Mouse (Mus musculus): ENCODE results near the gene Elp4. TPM values are rescaled to one million over a fixed set of nuclear protein-coding genes. Genes with fewer than 3 reads are reported as not detected.

The Elp4 gene
- polyA plus RNA-seq, 1 experiment: 4.7 TPM

- TF ChIP-seq CTCF (IDR thresholded peaks at IDR 0.05; ENCODE audit: borderline replicate concordance, control insufficient read depth, extremely low read depth, insufficient read depth, low read length, poor library complexity) (no peak), POLR2A (IDR thresholded peaks at IDR 0.05; ENCODE audit: control insufficient read depth, extremely low read depth, insufficient read depth, low read length, poor library complexity) (no peak)
- H3K4me3 ChIP-seq (ENCODE audit: control insufficient read depth, insufficient read depth, low read length): peak overlapping the region; percentile 12
- no peak for DNase-seq
- H3K36me3 ChIP-seq (ENCODE audit: control insufficient read depth, insufficient read depth, low read length): no peaks in the 10 kb centered on the region
- H3K27ac ChIP-seq (ENCODE audit: control insufficient read depth, insufficient read depth, low read length): no peak overlapping the region
- 3% methylated on average over 49 of the region's 49 CpGs for WGBS
- H3K27me3 ChIP-seq (ENCODE audit: control insufficient read depth, insufficient read depth, low read length): peaks cover 45% of the 10 kb centered on the region
- peaks cover 12% of the 10 kb centered on the region; the same call in 1 of the 2 replicates for H3K4me1 ChIP-seq (replicated peaks; ENCODE audit: control insufficient read depth, insufficient read depth, low read length)
Observed at GRCm38 (mm10) chr2:105674875-105675729, 229.3 kb downstream of the Elp4 start.

GRCm38 (mm10) chr2:105674061-105674874 is 230.1 kb downstream of the Elp4 start:
- no peak for TF ChIP-seq POLR2A (IDR thresholded peaks at IDR 0.05; ENCODE audit: control insufficient read depth, extremely low read depth, insufficient read depth, low read length, poor library complexity)
- no peak for DNase-seq
- WGBS: 6% methylated on average over 36 of the region's 36 CpGs
- Histone ChIP-seq H3K27ac (ENCODE audit: control insufficient read depth, insufficient read depth, low read length) (no peak overlapping the region), H3K27me3 (ENCODE audit: control insufficient read depth, insufficient read depth, low read length) (peaks cover 48% of the 10 kb centered on the region), H3K4me3 (ENCODE audit: control insufficient read depth, insufficient read depth, low read length) (no peak overlapping the region), H3K36me3 (ENCODE audit: control insufficient read depth, insufficient read depth, low read length) (no peaks in the 10 kb centered on the region), H3K4me1 (replicated peaks; ENCODE audit: control insufficient read depth, insufficient read depth, low read length) (peaks cover 12% of the 10 kb centered on the region; the same call in 1 of the 2 replicates)

- TF ChIP-seq CTCF (IDR thresholded peaks at IDR 0.05; ENCODE audit: borderline replicate concordance, control insufficient read depth, extremely low read depth, insufficient read depth, low read length, poor library complexity): no peak
- Histone ChIP-seq H3K27ac (ENCODE audit: control insufficient read depth, insufficient read depth, low read length) (no peak overlapping the region), H3K36me3 (ENCODE audit: control insufficient read depth, insufficient read depth, low read length) (no peaks in the 10 kb centered on the region), H3K4me1 (replicated peaks; ENCODE audit: control insufficient read depth, insufficient read depth, low read length) (peaks cover 12% of the 10 kb centered on the region; the same call in 1 of the 2 replicates), H3K4me3 (ENCODE audit: control insufficient read depth, insufficient read depth, low read length) (no peak overlapping the region), H3K27me3 (ENCODE audit: control insufficient read depth, insufficient read depth, low read length) (peaks cover 49% of the 10 kb centered on the region)
- WGBS: 12% methylated on average over 10 of the region's 10 CpGs
- DNase-seq: no peak
Observed at GRCm38 (mm10) chr2:105673631-105674060, 230.7 kb downstream of the Elp4 start.

GRCm38 (mm10) chr2:105673054-105673453 is 231.3 kb downstream of the Elp4 start:
- TF ChIP-seq POLR2A (IDR thresholded peaks at IDR 0.05; ENCODE audit: control insufficient read depth, extremely low read depth, insufficient read depth, low read length, poor library complexity) (no peak), CTCF (IDR thresholded peaks at IDR 0.05; ENCODE audit: borderline replicate concordance, control insufficient read depth, extremely low read depth, insufficient read depth, low read length, poor library complexity) (no peak)
- peaks cover 12% of the 10 kb centered on the region; the same call in 1 of the 2 replicates for H3K4me1 ChIP-seq (replicated peaks; ENCODE audit: control insufficient read depth, insufficient read depth, low read length)
- 8% methylated on average over 6 of the region's 6 CpGs for WGBS
- DNase-seq: no peak
- no peak overlapping the region for H3K4me3 ChIP-seq (ENCODE audit: control insufficient read depth, insufficient read depth, low read length)
- no peaks in the 10 kb centered on the region for H3K36me3 ChIP-seq (ENCODE audit: control insufficient read depth, insufficient read depth, low read length)
- H3K27ac ChIP-seq (ENCODE audit: control insufficient read depth, insufficient read depth, low read length): no peak overlapping the region
- H3K27me3 ChIP-seq (ENCODE audit: control insufficient read depth, insufficient read depth, low read length): peaks cover 54% of the 10 kb centered on the region

- Histone ChIP-seq H3K4me3 (ENCODE audit: control insufficient read depth, insufficient read depth, low read length) (no peak overlapping the region), H3K27ac (ENCODE audit: control insufficient read depth, insufficient read depth, low read length) (no peak overlapping the region)
Observed at GRCm38 (mm10) chr2:105672596-105672960, 231.8 kb downstream of the Elp4 start.

GRCm38 (mm10) chr2:105671798-105672595 is 232.4 kb downstream of the Elp4 start:
- Histone ChIP-seq H3K4me3 (ENCODE audit: control insufficient read depth, insufficient read depth, low read length) (no peak overlapping the region), H3K36me3 (ENCODE audit: control insufficient read depth, insufficient read depth, low read length) (no peaks in the 10 kb centered on the region), H3K27me3 (ENCODE audit: control insufficient read depth, insufficient read depth, low read length) (peaks cover 59% of the 10 kb centered on the region), H3K4me1 (replicated peaks; ENCODE audit: control insufficient read depth, insufficient read depth, low read length) (peaks cover 12% of the 10 kb centered on the region; the same call in 1 of the 2 replicates), H3K27ac (ENCODE audit: control insufficient read depth, insufficient read depth, low read length) (no peak overlapping the region)
- WGBS: 6% methylated on average over 25 of the region's 25 CpGs
- TF ChIP-seq CTCF (IDR thresholded peaks at IDR 0.05; ENCODE audit: borderline replicate concordance, control insufficient read depth, extremely low read depth, insufficient read depth, low read length, poor library complexity): no peak
- TF ChIP-seq POLR2A (IDR thresholded peaks at IDR 0.05; ENCODE audit: control insufficient read depth, extremely low read depth, insufficient read depth, low read length, poor library complexity): no peak
- no peak for DNase-seq

More at GRCm38 (mm10) chr2:105672596-105672960, 231.8 kb downstream of the Elp4 start:
- 6% methylated on average over 16 of the region's 16 CpGs for WGBS
- TF ChIP-seq CTCF (IDR thresholded peaks at IDR 0.05; ENCODE audit: borderline replicate concordance, control insufficient read depth, extremely low read depth, insufficient read depth, low read length, poor library complexity): no peak
- TF ChIP-seq POLR2A (IDR thresholded peaks at IDR 0.05; ENCODE audit: control insufficient read depth, extremely low read depth, insufficient read depth, low read length, poor library complexity): no peak
- no peak for DNase-seq
- Histone ChIP-seq H3K27me3 (ENCODE audit: control insufficient read depth, insufficient read depth, low read length) (peaks cover 54% of the 10 kb centered on the region), H3K4me1 (replicated peaks; ENCODE audit: control insufficient read depth, insufficient read depth, low read length) (peaks cover 12% of the 10 kb centered on the region; the same call in 1 of the 2 replicates), H3K36me3 (ENCODE audit: control insufficient read depth, insufficient read depth, low read length) (no peaks in the 10 kb centered on the region)
